Mouse (Mus musculus) lung, postnatal 0 days (tissue): ENCODE results near the gene Efcab11.

ENCODE experiments used
- CTCF ChIP-seq: IDR thresholded peaks from 2 replicates; pipeline ENCODE4 v1.5.1; 2016; ENCODE audit warnings: antibody characterized with exemption, mild to moderate bottlenecking
- EP300 ChIP-seq: IDR thresholded peaks from 2 replicates; pipeline ENCODE4 v1.6.1; 2016; ENCODE audit warnings: antibody characterized with exemption, mild to moderate bottlenecking, control low read depth

DNA sequence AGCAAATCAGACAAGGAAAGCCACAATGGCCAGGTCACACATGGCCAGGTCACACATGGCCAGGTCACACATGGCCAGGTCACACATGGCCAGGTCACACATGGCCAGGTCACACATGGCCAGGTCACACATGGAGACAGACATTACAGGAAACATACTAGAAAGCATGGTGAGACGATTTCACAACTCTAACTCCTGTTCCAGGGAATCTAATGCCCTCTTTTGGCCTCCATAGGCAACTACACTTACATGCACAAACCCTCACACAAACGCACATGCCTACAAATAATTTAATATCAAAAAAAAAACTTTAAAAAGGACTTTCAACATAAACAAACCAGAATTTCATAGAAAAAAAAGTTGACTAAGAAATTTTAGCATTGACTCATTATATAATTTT, 34.2 kb downstream of the Efcab11 start:
- TF ChIP-seq CTCF (peak; percentile 9; the same call in 1 of the 2 replicates), EP300 (no peak)
